Mouse (Mus musculus) heart, embryonic 16.5 days (tissue): Measurements from ENCODE around the gene Cyp2b10. TPM values are rescaled to one million over a fixed set of nuclear protein-coding genes. Genes with fewer than 3 reads are reported as not detected.
"Not testable (repeated sequence)": the region's sequence is repeated elsewhere in the genome, so short reads cannot be mapped to it uniquely, and the experiment has no call there.

ENCODE experiments used
- ATAC-seq: fragments of 200-750 bp; cut with Nextera tagmentation; replicated peaks from 2 replicates; pipeline ENCODE4 v1.8.0; 2017; ENCODE audit warnings: moderate number of reproducible peaks; ENCODE audit not compliant: insufficient read depth, low FRiP score; ENCODE audit errors: extremely low read depth
- H3K27ac ChIP-seq: fragments of 300-500 bp; sonication (generic); 2 replicates; pipeline ENCODE4 v1.5.1; 2014; ENCODE audit warnings: mild to moderate bottlenecking, low read length, control low read depth, moderate library complexity
- H3K27me3 ChIP-seq: fragments of 300-500 bp; sonication (generic); 2 replicates; pipeline ENCODE4 v1.6.1; 2014; ENCODE audit warnings: low read length, mixed read lengths; ENCODE audit not compliant: control insufficient read depth, insufficient read depth
- H3K36me3 ChIP-seq: fragments of 300-500 bp; sonication (generic); 2 replicates; pipeline ENCODE4 v1.6.1; 2014; ENCODE audit not compliant: control insufficient read depth, insufficient read depth
- H3K4me1 ChIP-seq: fragments of 300-500 bp; sonication (generic); 2 replicates; pipeline ENCODE4 v1.6.1; 2014; ENCODE audit warnings: low read length, mixed read lengths; ENCODE audit not compliant: control insufficient read depth, insufficient read depth
- H3K4me2 ChIP-seq: fragments of 300-500 bp; sonication (generic); 2 replicates; pipeline ENCODE4 v1.6.1; 2014; ENCODE audit warnings: low read depth, mild to moderate bottlenecking, control low read depth, low read length
- H3K4me3 ChIP-seq: fragments of 300-500 bp; sonication (generic); 2 replicates; pipeline ENCODE4 v1.5.1; 2014; ENCODE audit warnings: mild to moderate bottlenecking, control low read depth, low read length
- H3K9ac ChIP-seq: fragments of 300-500 bp; sonication (generic); 2 replicates; pipeline ENCODE4 v1.6.1; 2014; ENCODE audit warnings: low read length, control low read depth
- H3K9me3 ChIP-seq: fragments of 300-500 bp; sonication (generic); replicated peaks from 2 replicates; pipeline ENCODE4 v1.6.1; 2016; ENCODE audit warnings: low read length; ENCODE audit not compliant: control insufficient read depth
- WGBS: fragments of 180-500 bp; shearing (Covaris S2); extraction: QIAGEN DNeasy Blood & Tissue Kit; methylation state at CpG from one replicate; pipeline ENCODE4 v1.1.7; 2014; 5-methylcytosine and 5-hydroxymethylcytosine counted together
- polyA plus RNA-seq: library from polyadenylated mRNA; unstranded; fragments of >200 nt; fragmentation: Nextera tagmentation; extraction: Ambion mirVana; gene quantifications from 2 replicates; pipeline ENCODE4 v1.2.1, GENCODE M21; 2015

Gene Cyp2b10
- polyA plus RNA-seq, 1 experiment from 2014 or later: not detected

DNA sequence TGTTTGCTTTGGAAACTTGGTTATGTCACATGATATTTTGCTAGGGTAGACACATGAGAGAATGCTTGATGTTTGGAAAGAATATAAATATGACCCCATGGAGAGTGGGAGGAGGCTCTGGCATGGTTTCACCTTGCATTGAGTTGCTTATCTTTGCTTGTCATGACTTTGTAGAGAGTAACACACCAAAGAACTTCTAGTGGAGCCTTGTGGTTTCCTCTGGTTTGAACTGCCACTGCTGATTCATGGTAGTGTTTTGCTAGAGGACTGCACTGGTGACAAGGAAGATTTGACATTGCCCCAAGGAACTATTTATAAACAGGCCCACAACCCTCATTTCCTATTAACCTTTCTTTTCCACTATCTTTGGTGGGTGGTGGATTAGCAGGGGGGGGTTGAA, 24.8 kb upstream of the Cyp2b10 start:
- Histone ChIP-seq H3K4me1 (no peaks in the 10 kb centered on the region), H3K9me3 (no peaks in the 10 kb centered on the region; the same call in 1 of the 2 replicates), H3K4me3 (no peak overlapping the region), H3K36me3 (no peaks in the 10 kb centered on the region), H3K27ac (no peak overlapping the region), H3K27me3 (no peaks in the 10 kb centered on the region), H3K4me2 (no peak overlapping the region), H3K9ac (no peak overlapping the region)
- ATAC-seq: no peak

DNA sequence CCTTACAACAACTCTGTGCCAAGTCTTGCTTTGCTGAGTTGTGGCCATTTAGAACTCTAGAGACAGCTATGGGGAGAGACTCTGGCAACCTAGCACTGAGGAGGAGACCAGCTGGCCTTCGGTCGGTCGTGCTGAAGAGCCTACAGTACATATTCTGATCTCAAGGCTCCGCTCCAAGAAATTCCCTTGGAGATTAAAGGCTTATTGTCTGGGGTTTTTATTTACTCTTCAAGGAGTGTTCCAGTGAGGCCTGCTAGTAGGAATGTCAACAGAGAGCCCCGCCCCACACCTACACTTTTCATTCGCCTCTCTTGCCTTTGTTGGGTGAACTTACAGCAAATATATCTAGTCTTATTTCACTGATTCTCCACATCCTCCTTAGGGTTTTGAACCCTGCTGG, 18.7 kb upstream of the Cyp2b10 start:
- no peaks in the 10 kb centered on the region for H3K36me3 ChIP-seq
- no peak overlapping the region for H3K4me3 ChIP-seq
- no peaks in the 10 kb centered on the region for H3K9me3 ChIP-seq
- H3K9ac ChIP-seq: no peak overlapping the region
- WGBS: 42% methylated on average over 6 of the region's 6 CpGs
- H3K27ac ChIP-seq: no peak overlapping the region
- H3K4me1 ChIP-seq: no peaks in the 10 kb centered on the region
- no peak for ATAC-seq
- no peaks in the 10 kb centered on the region for H3K27me3 ChIP-seq
- H3K4me2 ChIP-seq: no peak overlapping the region

DNA sequence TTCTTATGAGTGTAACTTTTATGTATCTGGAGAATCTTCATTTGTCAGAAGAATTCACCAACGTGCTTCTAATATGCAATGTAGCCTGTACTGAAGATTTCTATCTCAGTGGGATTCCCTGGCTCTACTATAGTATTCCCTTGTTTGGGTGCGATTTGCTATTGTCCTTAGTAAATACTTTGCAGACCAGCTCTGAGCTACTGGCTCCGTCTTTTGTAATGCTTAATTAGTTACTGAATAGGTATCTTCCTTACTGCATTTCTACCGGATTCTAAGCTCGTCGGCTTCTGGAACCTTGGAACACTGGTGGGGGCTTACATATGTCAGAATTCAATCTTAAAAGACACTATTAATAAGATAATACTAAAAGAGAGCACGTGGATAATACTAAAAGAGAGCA, 16.7 kb upstream of the Cyp2b10 start:
- H3K4me2 ChIP-seq, H3K27me3 ChIP-seq, ATAC-seq, H3K36me3 ChIP-seq, H3K9ac ChIP-seq, H3K9me3 ChIP-seq, H3K4me1 ChIP-seq, H3K4me3 ChIP-seq, H3K27ac ChIP-seq: not testable (repeated sequence)
- WGBS: 16% methylated on average over 7 of the region's 7 CpGs

DNA sequence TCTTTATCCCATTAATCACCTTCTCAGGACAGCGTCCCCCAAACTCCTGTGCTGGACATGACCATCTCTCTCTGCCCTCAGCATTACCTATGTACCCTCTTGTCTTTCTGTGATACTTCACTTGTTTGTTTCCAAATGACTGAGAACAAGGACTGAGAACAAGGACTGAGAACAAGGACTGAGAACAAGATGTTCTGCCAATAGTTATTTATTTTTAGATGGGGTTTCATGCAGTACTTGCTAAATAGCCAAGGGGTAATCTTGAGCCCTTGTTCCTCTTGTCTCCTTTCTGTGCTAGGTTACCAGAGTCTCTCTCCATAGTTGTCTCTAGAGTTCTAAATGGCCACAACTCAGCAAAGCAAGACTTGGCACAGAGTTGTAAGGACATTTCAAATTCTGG, 13.1 kb upstream of the Cyp2b10 start:
- no peak overlapping the region for H3K27ac ChIP-seq
- H3K9me3 ChIP-seq: no peaks in the 10 kb centered on the region
- ATAC-seq: no peak
- H3K36me3 ChIP-seq: no peaks in the 10 kb centered on the region
- no peak overlapping the region for H3K4me3 ChIP-seq
- no peak overlapping the region for H3K9ac ChIP-seq
- H3K27me3 ChIP-seq: no peaks in the 10 kb centered on the region
- 67% methylated on average over 1 of the region's 1 CpGs for WGBS
- no peaks in the 10 kb centered on the region for H3K4me1 ChIP-seq
- no peak overlapping the region for H3K4me2 ChIP-seq

DNA sequence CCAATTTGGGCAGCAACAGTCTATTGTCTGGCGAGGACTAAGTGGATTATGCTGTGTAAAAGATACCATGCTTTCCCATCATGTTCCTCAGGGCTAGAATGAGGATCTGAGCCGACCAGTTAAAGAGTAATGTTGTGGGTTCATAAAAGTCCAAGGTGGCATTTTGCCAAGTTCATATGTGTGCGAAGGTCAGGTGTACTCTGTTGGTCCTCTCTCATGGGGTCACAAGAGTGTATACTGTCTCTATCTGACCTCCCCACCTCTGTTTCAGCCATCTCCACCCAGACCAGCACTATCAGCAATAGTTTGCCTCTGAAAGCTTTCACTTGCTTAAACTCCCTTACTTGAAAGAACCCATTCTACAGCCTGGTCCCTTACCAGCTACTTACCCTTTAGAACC, 9.7 kb upstream of the Cyp2b10 start:
- Histone ChIP-seq H3K36me3 (no peaks in the 10 kb centered on the region), H3K27ac (no peak overlapping the region), H3K4me1 (no peaks in the 10 kb centered on the region), H3K9me3 (no peaks in the 10 kb centered on the region), H3K9ac (no peak overlapping the region), H3K4me2 (no peak overlapping the region), H3K4me3 (no peak overlapping the region), H3K27me3 (no peaks in the 10 kb centered on the region)
- 77% methylated on average over 3 of the region's 3 CpGs for WGBS
- ATAC-seq: no peak

DNA sequence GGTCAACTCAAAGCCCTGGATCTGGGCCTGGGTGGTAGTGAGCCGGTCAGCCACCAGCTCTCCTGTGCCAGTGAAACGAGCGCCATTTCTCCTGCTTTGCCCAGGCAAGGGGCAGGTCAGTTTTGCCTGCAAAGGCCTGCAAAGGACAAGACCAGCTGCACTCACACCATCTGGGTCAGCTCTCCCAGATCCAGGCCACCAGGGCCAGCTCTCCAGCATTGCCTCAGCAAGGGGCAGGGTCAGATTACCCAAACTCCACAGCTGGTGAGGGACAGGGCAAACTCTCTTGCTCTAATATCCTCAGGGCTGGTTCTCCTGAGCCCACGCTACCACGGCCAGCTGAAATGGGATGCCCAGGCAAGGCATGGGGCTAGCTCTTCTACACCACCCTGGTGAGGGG, 4.3 kb upstream of the Cyp2b10 start:
- Histone ChIP-seq H3K27ac (no peak overlapping the region), H3K9me3 (0 out of 2 replicates have a peak, but pooled peaks cover 2% of the 10 kb centered on the region), H3K4me3 (no peak overlapping the region), H3K4me1 (no peaks in the 10 kb centered on the region), H3K36me3 (no peaks in the 10 kb centered on the region), H3K9ac (no peak overlapping the region), H3K4me2 (no peak overlapping the region), H3K27me3 (no peaks in the 10 kb centered on the region)
- ATAC-seq: no peak
- 81% methylated on average over 5 of the region's 5 CpGs for WGBS

DNA sequence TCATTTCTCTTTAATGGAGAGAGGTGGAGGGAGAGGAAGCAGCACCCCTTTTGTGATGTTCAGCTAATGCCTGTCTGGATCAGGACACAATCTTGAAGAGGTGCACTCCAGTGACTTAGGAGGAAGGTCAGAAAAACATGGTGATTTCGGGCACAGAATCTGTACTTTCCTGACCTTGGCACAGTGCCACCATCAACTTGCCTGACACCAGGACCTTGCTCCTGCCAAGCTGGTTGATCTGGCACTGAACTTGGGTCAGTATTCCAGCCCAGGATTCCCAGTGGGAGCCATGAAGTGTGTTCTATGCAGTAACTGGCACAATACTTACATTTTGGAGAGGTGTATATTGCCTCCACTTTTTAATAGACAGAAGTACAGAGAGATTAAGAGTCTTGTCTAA, 2.3 kb upstream of the Cyp2b10 start:
- Histone ChIP-seq H3K4me1 (no peaks in the 10 kb centered on the region), H3K27ac (no peak overlapping the region), H3K9ac (no peak overlapping the region), H3K9me3 (0 out of 2 replicates have a peak, but pooled peaks cover 2% of the 10 kb centered on the region), H3K4me3 (no peak overlapping the region), H3K36me3 (no peaks in the 10 kb centered on the region), H3K4me2 (no peak overlapping the region), H3K27me3 (no peaks in the 10 kb centered on the region)
- ATAC-seq: no peak
- 54% methylated on average over 1 of the region's 1 CpGs for WGBS

DNA sequence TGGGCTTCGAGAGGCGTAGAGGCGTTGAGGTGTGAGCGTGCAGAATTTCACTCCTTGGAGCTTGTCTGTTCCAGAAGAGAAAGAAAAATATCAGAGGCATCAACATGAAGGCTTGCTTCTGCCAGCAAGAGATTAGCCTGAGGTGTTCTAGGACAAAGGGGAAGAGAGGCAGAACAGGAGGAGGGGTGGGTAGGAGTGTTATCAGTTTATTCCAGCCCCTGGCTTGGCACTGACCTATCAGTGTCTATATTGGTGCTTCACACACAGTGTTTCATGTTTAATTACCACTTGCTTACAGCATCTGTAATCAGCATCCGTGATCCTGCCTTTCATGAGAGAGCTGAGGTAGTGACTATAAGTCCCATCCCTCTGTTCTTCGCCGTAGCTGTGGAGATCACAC, 644 bp downstream of the Cyp2b10 start:
- H3K36me3 ChIP-seq: no peaks in the 10 kb centered on the region
- H3K4me2 ChIP-seq: no peak overlapping the region
- H3K9me3 ChIP-seq: 0 out of 2 replicates have a peak, but pooled peaks cover 2% of the 10 kb centered on the region
- H3K9ac ChIP-seq: no peak overlapping the region
- no peaks in the 10 kb centered on the region for H3K4me1 ChIP-seq
- no peak for ATAC-seq
- H3K27ac ChIP-seq: no peak overlapping the region
- no peaks in the 10 kb centered on the region for H3K27me3 ChIP-seq
- no peak overlapping the region for H3K4me3 ChIP-seq
- 75% methylated on average over 7 of the region's 7 CpGs for WGBS

DNA sequence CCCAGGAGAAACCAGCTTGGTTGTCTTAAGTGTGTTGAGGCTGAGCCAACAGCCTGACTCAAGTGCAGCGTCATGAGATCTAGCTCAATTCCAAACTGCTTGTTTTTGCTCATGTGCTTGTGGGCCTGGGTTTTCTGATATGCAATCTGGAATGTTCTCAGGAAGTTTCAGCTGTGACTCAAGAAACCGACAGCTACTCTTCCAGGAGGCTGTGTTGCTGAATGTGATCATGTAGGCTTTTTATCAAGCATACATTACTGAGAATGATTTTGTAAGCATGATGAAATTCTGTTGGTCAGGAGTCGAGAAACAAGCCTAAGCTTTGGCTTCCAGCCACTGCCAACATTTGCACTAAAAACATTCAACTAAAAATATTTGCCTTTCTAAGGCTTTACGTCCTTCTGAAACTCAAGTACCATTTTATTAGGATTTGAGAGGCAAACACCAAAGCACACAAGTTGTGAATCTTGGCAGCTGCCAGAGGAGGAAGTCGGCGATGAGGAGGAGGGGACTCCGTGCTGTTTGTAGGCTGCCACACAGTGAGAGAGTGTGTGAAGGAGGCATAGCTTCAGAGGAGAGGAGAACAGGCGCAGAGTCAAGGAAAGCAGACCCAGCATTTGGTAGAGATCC, 4.8 kb downstream of the Cyp2b10 start:
- Histone ChIP-seq H3K9me3 (0 out of 2 replicates have a peak, but pooled peaks cover 5% of the 10 kb centered on the region), H3K36me3 (no peaks in the 10 kb centered on the region), H3K27ac (no peak overlapping the region), H3K4me3 (no peak overlapping the region), H3K4me2 (no peak overlapping the region), H3K9ac (no peak overlapping the region), H3K27me3 (no peaks in the 10 kb centered on the region), H3K4me1 (no peaks in the 10 kb centered on the region)
- peak; percentile 75 for ATAC-seq
- 26% methylated on average over 8 of the region's 8 CpGs for WGBS
